Mouse (Mus musculus): Measurements from ENCODE around the gene Cntn2.

The Cntn2 gene

DNA sequence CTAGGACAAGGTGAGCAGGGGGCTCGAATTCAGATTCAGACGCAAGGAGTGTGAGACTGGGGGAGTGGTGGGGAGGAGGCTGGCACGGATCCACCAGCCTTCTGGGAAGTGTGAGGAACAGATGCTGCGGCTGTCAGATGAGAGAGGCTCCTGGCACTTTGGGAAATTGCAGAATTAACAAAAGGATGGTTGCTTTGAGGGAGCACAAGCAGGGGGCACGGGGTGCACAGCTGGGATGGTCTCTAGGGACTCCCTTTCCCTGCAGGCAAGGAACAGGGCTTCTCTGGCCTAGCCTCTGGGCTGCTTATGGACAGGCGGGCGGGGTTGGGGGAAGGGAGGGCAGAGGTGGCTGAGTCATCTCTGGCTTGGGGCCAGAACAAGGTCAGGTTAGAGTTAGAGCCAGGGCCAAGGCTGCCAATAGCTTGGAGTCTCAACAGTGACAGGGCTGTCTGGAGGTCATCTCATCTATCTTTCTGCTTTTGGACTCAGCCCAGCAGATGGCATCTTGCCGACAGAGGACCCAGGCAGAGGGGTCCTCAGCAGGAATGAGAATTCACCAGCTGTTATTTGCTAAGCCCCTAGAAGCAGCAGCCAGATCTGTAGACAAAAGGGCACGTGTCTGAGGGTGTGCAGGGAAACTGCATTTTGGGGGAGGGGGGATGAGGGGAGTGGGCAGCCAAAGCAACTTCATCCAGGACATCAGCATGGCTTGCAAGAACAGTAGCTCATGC lies 15.0 kb upstream of the Cntn2 start:
- no peak for DNase-seq (ENCODE audit: low read depth, low spot score)

DNA sequence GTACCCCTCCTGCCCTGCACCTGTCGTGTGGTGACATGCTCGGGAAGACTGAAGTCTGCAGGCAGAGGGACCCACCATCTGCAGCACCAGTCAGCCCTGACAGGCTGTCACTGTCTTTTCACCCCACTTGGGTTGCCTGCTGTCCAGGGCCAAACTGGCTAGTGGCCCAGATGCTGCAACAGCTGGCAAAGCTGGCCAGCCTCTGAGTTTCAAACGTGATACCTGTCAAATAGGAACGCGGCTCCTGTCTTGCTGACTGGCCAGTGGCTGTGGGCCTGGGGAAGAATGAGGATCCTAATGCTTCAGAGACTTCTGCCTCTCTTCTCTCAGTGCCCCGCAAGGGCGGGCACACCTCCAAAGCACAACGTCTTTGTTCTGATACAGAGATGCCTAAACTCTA lies 733 bp upstream of the Cntn2 start:
- no peak for DNase-seq (ENCODE audit: low read depth, low spot score)

DNA sequence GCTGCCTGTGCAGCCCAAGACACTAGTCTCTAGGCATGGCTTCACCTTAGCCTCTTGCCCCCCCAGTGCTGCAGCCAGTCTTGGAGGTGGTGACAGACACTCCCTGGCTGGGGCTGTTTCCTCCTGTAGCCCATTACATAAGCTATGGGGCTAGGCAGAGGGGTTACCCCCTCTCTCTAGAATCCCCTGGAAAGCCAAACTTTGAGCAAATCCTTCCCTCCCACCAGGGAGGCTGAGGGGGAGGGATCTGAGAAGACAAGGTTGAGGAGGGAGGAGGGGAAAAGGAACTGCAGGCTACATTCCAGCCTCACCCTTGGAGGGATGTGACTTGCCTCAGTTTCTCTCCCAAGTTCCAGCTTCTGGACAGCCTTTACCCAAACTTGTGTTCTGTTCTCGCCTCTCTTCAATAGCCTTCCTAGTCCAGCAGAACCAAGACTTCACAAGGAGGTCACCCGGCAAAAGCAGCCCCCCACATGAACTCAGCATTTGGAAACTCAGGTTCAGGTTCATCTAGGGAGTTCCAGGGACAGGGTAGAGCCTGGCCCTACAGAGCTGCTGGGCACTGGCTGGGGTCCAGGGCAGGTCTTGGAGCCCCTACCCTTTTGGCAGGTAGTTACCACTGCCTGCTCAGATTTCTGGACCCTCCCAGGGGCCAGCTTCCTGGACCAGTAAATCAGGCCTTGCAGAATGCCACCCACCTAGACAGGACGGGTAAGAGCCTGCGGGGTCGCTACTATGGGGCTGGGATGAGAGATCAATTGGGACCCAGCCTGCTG lies 1.0 kb downstream of the Cntn2 start:
- DNase-seq (ENCODE audit: low read depth, low spot score), result no peak

DNA sequence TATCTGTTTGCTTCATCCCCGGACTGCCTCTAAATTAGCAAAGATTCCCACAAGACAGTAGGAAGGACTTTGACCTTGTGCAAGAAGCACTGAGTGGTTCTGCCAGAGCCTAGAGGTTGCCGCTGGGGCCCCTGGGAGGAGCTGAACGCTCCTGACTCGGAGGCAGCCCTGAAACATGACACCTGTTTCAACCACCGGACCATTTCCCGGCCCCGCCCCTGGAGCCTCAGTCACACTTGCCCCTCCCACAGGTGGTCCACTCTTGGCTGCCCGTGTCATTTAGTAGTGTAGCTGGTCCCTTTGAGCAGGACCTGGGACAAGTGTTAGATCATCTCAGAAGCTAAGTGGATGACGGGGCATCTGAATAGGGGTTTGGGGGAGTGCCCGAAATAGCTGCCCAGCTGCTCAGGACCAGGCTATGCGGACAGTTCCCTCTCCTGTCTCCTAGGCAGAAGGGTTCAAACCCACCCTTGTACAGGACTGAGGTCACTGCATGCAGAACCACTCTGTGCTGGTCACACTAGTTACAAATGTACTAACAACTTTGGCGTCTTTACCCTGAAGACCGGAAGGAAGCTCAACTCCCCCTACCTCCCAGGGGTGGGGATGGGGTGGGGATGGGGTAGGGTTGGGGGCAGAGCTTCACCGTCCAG lies 1.8 kb downstream of the Cntn2 start:
- no peak for DNase-seq (ENCODE audit: low read depth, low spot score)

DNA sequence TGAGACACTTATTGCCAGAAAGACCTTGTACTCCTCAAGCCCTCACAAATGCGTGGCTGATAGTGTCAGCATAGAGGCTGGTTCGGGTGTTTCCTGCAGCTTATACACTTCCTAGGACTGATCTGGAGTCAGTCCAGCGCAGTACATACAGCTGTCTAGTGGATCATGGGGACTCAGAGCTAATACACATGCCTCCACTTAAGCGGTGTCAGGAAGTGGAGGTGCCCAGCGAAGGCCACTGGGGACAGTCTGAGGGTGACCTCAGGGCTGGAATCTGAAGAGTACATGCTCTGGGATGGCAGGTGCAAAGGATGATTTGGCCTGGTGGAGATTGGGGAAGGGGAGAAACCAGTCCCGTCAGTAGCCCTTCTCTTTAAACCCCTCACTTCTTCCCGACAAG lies 2.4 kb downstream of the Cntn2 start:
- no peak for DNase-seq (ENCODE audit: low read depth, low spot score)

DNA sequence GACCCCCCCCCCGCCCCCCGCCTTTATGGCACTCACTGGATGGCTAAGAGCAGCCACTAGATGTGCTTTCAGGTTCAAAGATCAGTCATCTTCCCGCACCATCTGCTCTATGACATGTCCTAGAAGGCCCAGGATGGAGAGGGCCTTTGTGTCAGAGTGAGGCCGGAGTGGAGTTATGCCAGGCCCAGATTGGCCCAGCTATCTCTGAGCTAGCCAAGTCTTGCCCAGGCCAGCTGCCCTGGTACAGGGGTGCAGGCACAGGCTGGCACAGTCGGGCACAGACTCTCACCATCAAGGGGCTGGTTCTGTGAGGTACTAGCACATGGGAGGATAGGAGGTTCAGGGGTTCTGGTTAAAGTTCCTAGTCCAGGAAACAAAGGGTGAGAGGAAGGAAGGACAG lies 5.3 kb downstream of the Cntn2 start:
- no peak for DNase-seq (ENCODE audit: low read depth, low spot score)

DNA sequence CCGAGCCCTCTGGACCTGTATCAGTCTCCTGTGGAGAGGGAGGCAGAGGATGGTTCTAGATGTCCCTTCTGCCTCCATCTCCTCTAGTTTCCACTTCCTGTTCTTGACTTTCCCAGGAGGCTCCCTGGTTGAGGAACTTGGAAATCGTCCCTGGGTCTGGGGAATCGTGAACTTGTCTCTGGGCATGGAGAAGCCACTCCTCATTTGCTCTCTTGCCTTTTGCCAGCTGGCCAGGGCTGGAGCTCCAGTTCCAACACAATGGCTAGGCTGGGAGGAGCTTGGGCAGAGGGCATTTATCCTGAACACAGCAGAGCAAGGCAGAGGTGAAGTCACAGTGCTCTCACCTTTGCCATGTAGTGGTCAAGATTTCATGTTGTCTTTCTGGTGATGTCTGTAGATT lies 6.6 kb downstream of the Cntn2 start:
- no peak for DNase-seq (ENCODE audit: low read depth, low spot score)

DNA sequence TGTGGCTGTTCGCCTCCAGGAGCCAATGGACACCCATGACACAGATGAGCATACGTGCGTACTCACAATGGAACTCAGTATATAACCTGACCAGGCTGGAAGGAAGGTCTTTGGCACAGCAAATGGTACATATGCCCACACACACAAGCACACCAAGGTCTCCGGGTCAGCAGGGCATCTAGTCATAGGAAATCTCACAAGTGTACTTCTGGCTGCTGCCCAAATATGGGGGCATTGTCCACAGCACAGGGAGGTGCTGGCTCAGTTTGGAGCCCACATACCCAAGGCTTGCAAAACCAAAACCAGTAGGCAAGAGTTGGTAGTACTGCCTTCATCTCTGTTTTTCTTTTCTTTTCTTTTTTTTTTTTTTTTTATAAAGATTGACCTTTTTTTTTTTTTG lies 7.5 kb downstream of the Cntn2 start:
- DNase-seq (ENCODE audit: low read depth, low spot score), result no peak

DNA sequence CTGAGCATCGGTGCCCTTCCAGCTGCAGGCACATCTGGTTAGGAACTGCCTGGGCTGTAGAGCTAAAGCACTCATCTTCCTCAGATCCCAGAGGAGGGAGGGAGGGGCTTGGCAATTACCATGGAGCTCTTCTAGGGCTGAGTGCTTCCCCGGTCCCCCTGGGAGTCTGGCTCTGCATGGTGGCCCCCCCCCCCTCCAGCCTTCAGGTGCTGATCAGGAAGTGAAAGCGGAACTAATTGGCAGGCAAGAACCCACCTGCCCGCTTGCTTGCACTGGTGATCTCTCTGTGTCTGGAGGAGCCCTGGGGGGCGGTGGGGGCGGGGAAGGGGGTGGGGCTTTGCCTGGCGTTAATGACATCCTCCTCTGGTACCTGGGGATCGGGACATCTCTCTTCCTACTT lies 9.2 kb downstream of the Cntn2 start:
- no peak for DNase-seq (ENCODE audit: low read depth, low spot score)

DNA sequence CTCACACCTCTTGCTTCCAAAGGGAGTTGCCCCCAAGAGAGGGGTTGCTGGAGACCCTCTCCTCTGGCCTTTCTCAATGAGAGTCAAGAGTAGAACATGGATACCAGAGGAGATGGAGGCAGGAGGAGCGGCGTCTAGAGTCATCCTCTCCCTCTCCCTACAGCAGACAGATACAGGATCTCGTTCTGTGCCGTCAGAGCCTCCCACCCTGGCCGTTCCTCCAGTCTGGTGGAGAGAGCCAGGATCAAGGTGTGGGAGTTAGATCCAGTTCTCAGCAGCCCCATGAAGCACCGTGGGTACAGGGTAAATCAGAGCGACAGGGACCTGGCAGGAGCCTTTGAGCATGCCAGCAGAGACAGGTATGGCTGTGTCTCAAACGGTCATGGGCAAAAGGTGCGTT lies 10.5 kb downstream of the Cntn2 start:
- no peak for DNase-seq (ENCODE audit: low read depth, low spot score)

DNA sequence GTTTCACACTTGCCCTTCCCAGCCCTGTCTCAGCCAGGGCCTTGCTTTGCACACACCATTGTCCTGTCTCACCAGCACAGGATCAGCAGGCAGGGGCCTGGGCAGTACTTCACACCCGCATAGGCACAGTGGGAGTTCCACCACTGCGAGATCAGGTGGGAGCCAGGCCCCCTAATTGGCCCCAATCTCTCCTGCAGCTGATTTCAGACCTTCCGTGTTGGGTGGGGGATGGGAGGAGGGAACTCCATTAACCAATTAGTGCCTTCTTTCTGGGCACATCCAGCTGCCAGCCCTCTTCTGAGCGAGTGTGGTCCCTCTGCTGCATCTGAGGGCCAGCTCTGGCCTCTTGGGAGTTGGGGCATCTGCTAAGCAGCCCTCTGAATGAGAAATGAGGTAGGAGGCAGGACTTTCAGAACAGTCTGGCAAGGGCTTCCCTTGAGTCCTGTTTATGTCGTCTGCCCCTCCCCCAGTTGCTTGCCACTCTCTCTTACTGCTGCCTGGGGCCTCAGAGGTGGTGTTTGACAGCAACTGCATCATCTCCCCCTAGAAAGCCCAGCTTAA lies 12.3 kb downstream of the Cntn2 start:
- no peak for DNase-seq (ENCODE audit: low read depth, low spot score)

DNA sequence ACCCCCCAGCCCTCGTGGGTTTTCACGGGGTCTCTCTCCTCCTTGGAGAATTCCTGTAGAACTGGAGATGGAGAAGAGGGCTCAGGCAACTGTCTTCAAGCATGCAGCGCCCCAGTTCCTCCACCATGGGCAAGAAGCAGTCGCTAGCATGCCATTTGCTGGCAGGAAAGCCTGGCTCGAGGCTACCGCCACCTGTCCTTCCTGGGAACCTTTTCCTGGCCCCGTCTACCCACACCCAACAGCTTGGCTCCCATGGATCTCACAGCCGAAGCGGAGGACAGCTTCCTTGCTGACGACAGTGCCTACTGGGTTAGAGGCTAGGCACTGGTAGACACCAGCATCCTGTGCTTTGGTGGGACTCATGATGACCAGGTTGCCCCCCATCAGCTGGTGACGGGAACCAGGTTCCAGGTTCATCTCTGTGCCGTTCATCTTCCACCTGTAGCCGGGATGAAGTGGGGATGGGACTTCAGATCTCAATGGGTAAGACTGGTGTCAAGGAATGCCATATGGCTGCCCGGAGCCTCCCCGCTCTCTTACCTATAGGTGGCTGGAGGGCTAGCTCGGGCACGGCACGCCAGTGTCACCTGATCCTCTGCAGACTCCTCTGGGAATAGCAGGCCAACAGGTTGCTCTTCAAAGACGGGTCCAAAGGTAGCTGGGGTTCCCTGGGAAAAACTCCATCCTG lies 14.3 kb downstream of the Cntn2 start:
- DNase-seq (ENCODE audit: low read depth, low spot score), result no peak

DNA sequence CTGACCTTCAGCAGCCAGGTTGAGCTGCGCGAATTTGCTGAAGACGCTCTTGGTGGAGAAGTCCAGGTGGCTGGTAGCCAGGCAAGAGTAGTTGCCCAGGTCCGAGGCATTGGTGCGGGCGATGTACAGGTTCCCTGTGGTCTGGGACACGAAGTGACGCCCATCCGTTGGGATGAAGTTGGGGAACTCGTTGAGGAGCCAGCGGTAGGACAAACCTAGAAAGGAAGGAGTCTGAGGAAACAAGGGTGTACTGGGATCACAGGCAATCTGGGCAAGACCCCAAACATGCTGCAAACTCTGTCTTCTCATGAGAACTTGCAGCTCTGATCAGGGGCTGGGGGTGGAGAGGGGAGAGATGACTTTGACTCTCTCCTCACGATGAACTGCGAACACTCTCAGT lies 15.0 kb downstream of the Cntn2 start:
- no peak for DNase-seq (ENCODE audit: low read depth, low spot score)

DNA sequence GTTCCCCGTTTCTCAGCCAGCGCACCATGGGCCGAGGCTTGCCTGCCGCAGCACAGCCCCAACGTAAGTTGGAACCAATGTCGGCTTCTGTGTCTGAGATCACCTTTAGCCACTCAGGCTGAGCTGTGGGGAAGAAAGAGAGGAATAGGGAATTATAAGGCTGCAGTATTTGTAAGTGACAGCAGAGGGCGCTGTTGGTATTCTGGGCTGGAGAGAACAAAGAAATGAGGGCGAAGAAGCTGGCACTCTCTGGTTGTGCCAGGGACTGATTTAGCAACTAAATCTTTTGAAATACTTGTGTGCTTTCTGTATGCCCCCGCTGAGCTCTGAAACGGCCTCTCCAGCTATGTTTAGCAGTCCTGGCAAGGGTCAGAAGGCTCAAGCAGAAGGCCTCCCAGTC lies 17.2 kb downstream of the Cntn2 start:
- peak; percentile 67 for DNase-seq (ENCODE audit: low read depth, low spot score)

DNA sequence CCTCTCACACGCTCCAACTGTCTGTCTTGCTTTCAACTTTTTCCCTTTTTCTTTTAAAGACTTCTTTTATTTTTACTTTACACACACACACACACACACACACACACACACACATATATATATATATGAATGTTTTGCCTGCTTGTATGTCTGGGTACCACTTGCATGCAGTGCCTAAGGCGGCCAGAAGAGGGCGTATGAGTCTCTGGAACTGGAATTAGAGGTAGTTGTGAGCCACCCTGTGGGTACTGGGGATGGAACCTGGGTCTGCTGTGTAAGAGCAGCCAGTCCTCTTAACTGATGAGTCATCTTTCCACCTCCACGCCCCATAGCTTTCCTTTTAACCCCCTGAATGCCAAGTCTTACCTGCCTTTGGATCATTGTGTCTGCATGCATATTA lies 19.1 kb downstream of the Cntn2 start:
- no peak for DNase-seq (ENCODE audit: low read depth, low spot score)

DNA sequence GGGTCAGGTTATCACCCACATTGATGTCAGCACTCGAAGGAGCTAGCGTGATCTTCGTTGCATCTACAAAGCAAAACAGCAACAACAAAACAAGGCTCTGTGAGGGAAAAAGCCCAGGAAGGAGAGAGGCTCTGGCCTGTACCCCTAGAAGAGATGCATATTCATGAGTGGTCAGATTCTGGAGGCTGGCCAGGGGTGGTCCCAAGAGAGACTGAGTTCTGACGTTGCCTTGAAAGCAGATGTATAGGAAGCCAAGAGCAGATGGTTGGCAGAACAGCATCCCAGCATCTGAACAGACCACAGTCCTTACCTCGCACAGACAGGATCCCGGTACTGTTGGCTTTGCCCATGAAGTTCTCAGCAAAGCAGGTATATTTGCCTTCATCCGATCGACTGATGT lies 20.0 kb downstream of the Cntn2 start:
- DNase-seq (ENCODE audit: low read depth, low spot score), result no peak

DNA sequence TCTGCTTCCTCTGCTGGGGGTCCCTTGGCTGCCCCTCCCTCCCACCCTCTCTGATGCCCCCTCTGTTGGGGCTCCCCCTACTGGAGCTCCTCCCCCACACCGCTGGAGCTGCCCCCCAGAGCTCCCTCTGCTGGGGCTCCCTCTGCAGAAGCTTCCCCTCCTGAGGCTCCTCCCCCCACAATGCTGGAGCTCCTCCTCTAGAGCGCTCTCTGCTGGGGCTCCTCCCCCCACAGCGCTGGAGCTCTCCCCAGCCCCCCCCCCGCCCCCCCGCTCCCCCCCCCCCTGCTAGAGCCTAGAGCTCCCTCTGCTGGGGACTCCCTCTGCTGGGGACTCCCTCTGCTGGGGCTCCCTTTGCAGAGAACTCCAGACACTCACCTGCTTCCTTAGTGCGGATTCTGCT lies 22.3 kb downstream of the Cntn2 start:
- no peak for DNase-seq (ENCODE audit: low read depth, low spot score)

DNA sequence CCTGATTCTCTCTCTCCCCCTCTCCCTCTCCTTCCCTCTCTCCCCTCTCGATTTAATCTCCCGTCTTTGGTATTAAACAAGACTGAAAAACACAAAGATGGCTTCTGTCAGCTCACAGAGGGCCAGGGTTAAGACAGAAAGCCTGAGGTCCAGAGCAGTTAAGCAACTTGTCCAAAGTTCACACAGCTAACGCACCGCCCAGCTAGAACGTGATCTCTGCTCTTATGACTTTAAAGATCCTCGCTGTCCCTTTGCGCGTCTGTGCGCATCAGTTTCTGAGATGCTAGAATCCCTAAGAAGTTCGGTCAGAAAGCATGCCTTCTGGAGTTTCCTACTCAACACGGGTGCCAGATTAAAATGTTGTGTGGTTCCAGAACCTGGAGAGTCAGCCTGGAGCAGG lies 23.3 kb downstream of the Cntn2 start:
- DNase-seq (ENCODE audit: low read depth, low spot score), result no peak

DNA sequence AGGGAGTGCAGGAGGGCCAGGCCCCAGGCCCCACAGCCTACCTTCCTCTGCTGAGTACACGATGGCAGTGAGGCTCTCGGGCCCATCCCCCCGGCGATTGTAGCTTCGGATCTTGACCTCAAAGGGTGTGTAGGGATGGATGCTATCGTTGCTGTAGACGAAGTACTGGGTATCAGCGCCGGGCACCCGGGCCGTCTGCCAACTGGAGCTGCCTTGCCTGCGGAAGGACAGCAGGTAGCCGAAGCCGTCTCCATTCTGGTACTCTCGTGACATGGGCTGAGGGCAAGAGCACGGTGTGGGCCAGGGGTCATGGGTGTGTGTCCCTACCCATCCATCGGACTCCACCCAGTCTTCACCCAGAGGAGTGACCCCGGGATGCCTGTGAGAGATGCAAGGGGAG lies 24.4 kb downstream of the Cntn2 start:
- no peak for DNase-seq (ENCODE audit: low read depth, low spot score)

DNA sequence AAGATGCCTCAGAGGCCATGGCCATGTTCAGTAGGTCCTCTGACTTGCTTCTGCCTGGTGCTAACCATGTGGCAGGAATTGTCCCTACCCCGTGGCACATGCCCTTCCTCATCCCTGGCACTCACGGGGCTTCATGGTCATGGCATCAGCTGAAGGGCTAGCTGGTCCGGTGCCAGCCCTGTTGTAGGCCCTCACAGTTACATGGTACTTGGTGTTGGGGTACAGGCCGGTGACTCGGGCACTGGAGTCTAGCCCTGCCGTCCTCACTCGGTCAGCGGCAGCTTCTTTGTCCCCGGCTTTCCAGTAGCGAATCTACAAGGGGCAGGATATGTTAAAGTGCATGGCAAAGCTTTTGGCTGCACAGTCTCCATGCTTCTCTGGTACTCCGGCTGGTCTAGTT lies 26.3 kb downstream of the Cntn2 start:
- no peak for DNase-seq (ENCODE audit: low read depth, low spot score)

DNA sequence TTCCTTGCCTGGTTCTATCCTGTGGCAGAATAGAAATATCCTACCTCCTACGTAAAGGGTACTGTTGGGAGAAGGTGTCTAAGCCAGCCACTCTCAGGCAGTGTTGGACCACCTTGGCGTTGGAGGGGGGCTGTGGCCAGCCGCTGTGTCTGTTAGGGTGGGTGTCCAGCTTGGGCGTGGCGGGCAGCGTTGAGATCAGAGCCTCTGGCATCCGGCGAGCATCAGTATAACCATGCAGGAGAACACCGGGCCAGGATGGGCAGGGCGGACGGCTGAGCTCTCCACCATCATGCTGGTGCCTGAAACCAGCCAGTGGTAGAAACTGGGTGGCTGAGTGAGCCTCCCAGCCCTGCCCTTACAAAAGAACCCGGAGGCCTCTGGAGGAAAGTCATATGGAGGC lies 27.7 kb downstream of the Cntn2 start:
- no peak for DNase-seq (ENCODE audit: low read depth, low spot score)

DNA sequence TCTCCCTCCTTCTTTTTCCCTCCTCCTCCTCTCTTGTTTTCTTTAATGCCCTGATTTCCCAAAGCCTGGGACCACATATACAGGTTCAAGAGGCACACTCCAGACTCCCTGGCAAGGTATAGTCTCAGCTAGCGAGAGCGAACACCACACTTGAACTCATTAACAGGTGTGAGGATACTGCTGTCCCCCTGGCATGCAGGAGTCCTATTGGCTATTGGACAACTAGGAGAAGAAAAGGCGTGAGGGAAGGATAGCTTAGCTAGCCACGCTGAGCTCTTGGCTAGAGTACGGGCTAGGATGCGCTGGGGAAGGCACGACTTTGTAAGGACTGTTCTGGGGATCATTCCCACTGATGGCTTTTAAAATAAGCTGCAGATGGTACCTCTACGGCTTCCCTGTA lies 30.9 kb downstream of the Cntn2 start:
- no peak for DNase-seq (ENCODE audit: low read depth, low spot score)
